Mouse (Mus musculus): Measurements from ENCODE around the gene Gm21876. TPM values are rescaled to one million over a fixed set of nuclear protein-coding genes. Genes with fewer than 3 reads are reported as not detected.
"Not testable (repeated sequence)": the region's sequence is repeated elsewhere in the genome, so short reads cannot be mapped to it uniquely, and the experiment has no call there.

Gene Gm21876
- polyA plus RNA-seq (2016; fragmentation: Nextera tagmentation; extraction: Ambion mirVana): not detected in 2 replicates

DNA sequence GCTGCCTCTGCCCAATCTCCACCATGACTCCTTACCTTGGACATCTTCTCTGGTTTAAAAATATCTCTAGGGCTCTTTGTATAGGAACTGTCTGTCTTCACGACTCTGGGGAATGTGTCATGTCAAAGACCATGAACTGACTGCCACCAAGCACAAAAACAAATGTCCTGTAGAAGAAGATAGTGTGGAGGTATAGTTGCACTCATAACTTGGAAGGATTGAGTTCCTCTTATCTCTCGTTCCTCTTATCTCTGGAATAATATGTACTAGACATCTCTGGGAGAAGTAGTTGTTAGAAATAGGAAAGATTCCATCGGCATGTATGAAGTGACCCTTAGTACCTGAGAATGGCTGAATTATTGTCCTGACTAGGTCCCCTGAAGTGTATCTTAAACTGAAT, at the start of gene Gm21876:
Gm21876 (minus strand) TSS at position 101 of the 400 bp plus-strand sequence.
- ATAC-seq (ENCODE audit: insufficient number of reproducible peaks, insufficient read depth, low FRiP score, low TSS enrichment, low read depth): no peak
- Histone ChIP-seq H3K4me3 (replicated peaks) (no peak within 1 kb of the TSS), H3K9me3 (no peaks in the 10 kb centered on the region), H3K27ac (no peak within 1 kb of the TSS), H3K36me3 (no peaks in the 10 kb centered on the region), H3K9ac (replicated peaks) (no peak within 1 kb of the TSS), H3K4me2 (no peak within 1 kb of the TSS), H3K4me1 (replicated peaks) (no peaks in the 10 kb centered on the region), H3K27me3 (no peaks in the 10 kb centered on the region)
- WGBS: 78% methylated on average over 3 of the region's 3 CpGs

DNA sequence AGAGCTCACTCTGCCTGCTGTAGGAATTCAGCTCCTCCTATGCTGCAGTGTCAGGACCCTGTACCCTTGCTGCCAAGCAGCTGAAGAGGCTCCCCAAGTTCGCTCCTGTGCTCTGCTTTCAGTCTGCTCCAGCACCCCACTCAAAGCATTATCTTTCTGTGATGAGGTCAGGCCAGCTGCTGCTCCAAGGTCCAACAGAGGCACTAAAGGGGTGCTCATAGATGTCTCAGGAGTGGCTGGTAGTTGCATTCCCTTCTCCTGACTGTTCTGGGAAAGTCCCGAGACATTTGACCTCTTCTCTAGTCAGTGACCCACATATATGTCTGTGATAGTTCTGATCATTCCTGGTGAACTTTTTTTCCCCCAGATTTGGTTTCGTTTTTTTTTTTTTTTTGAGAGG, 45.0 kb upstream of the Gm21876 start:
- Histone ChIP-seq H3K9ac (replicated peaks) (no peak overlapping the region), H3K4me2 (no peak overlapping the region), H3K27me3 (no peaks in the 10 kb centered on the region), H3K9me3 (no peaks in the 10 kb centered on the region), H3K36me3 (no peaks in the 10 kb centered on the region), H3K4me3 (replicated peaks) (no peak overlapping the region), H3K4me1 (replicated peaks) (no peaks in the 10 kb centered on the region), H3K27ac (no peak overlapping the region)
- WGBS: 64% methylated on average over 3 of the region's 3 CpGs
- ATAC-seq (ENCODE audit: insufficient number of reproducible peaks, insufficient read depth, low FRiP score, low TSS enrichment, low read depth): no peak

DNA sequence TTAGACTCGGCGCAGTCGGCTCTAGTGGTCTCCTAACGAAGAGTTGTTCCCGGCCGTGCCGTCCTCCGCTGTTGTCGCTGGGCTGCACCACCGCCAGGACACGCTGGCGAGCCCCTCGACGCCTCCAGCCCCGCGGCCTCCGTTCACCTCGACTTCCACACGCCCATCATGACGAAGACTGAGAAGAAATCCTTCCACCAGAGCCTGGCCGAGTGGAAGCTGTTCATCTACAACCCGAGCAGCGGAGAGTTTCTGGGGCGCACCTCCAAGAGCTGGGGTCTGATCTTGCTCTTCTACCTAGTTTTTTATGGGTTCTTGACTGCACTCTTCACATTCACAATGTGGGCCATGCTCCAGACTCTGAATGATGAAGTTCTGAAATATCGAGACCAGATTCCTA, 28.8 kb downstream of the Gm21876 start:
- H3K36me3 ChIP-seq; H3K27me3 ChIP-seq; H3K27ac ChIP-seq; H3K9ac ChIP-seq (replicated peaks); H3K4me2 ChIP-seq; ATAC-seq (ENCODE audit: insufficient number of reproducible peaks, insufficient read depth, low FRiP score, low TSS enrichment, low read depth); H3K4me3 ChIP-seq (replicated peaks); H3K9me3 ChIP-seq; H3K4me1 ChIP-seq (replicated peaks): not testable (repeated sequence)
- WGBS: 91% methylated on average over 25 of the region's 25 CpGs

Other genes with a start within 250 kb of the Gm21876 start
- gene Cfp, start 244.1 kb downstream of the Gm21876 start, polyA plus RNA-seq (2016; fragmentation: Nextera tagmentation; extraction: Ambion mirVana): 2.9 and 3.6 TPM in 2 replicates
- gene Elk1, start 225.0 kb downstream of the Gm21876 start, polyA plus RNA-seq (2016; fragmentation: Nextera tagmentation; extraction: Ambion mirVana): 17.7 and 18.1 TPM in 2 replicates
- 57.4 and 60.6 TPM in 2 replicates for gene Uxt, start 213.6 kb downstream of the Gm21876 start, polyA plus RNA-seq (2016; fragmentation: Nextera tagmentation; extraction: Ambion mirVana)
- 6.3 and 6.5 TPM in 2 replicates for gene Zfp182, start 113.3 kb downstream of the Gm21876 start, polyA plus RNA-seq (2016; fragmentation: Nextera tagmentation; extraction: Ambion mirVana)
- gene Spaca5, start 107.2 kb downstream of the Gm21876 start, polyA plus RNA-seq (2016; fragmentation: Nextera tagmentation; extraction: Ambion mirVana): not detected in 2 replicates
- gene Zfp300, start 86.1 kb downstream of the Gm21876 start, polyA plus RNA-seq (2016; fragmentation: Nextera tagmentation; extraction: Ambion mirVana): 1.1 and 1.6 TPM in 2 replicates
- gene Ssxa1, start 59.8 kb downstream of the Gm21876 start, polyA plus RNA-seq (2016; fragmentation: Nextera tagmentation; extraction: Ambion mirVana): not detected in 2 replicates

Data from limb, embryonic 12.5 days (tissue).